Mouse (Mus musculus): ENCODE measurements at regions not wholly inside any gene's neighbourhood (a gene's known extent, or its start where the extent isn't known, plus 50 kb on each side); places are given as distances from the start of the nearest gene placed in this dataset.
"Not testable (repeated sequence)": the region's sequence is repeated elsewhere in the genome, so short reads cannot be mapped to it uniquely, and the experiment has no call there.

DNA sequence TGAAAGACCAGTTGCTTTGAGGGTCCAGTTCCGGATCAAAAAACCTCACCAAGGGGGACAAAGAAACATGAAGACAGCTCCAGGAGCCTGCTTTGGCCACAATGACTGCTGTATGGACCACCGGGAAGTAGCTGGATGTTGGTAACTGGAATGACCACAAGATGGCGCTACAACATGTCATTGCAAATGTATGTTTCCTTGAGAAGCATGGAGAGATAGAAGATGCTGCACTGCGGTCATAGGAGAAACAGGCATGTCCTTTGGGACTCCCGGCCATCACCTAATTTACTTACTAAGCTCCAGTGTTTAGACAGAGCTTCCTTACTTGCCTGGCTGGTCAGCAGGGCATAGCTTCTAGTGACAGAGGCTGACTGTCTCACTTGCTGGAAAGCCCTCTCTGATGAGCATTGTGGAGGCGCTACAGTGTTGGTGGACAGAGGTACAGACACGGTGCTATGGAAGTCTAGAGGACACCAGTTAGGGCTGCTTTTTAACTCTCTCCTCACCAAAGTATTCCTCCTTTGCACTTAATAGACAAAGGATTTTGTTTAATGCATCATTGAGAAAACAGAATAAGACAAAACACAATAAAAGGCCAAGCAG lies 118.2 kb downstream of the Tcp10c start:
- H3K4me3 ChIP-seq (ENCODE audit: insufficient read depth, low read length) = no peak overlapping the region
- peak; percentile 43; the same call in 1 of the 2 replicates for TF ChIP-seq CTCF (IDR thresholded peaks at IDR 0.05; ENCODE audit: borderline replicate concordance, insufficient read depth, low read length)
- no peak for TF ChIP-seq POLR2A (IDR thresholded peaks at IDR 0.05; ENCODE audit: low read depth, low read length)
- no peak overlapping the region for H3K27ac ChIP-seq (ENCODE audit: insufficient read depth, low read length)
- no peaks in the 10 kb centered on the region; the same call in 1 of the 2 replicates for H3K4me1 ChIP-seq (ENCODE audit: control insufficient read depth, insufficient read depth, low read length)

GRCm38 (mm10) chr17:13474310-13475094 lies 120.1 kb downstream of the Tcp10c start:
- H3K4me3 ChIP-seq (ENCODE audit: insufficient read depth, low read length) = no peak overlapping the region
- peaks cover 8% of the 10 kb centered on the region for H3K4me1 ChIP-seq (ENCODE audit: control insufficient read depth, insufficient read depth, low read length)
- peak overlapping the region; percentile 62 for H3K27ac ChIP-seq (ENCODE audit: insufficient read depth, low read length)
- TF ChIP-seq CTCF (IDR thresholded peaks at IDR 0.05; ENCODE audit: borderline replicate concordance, insufficient read depth, low read length) (no peak), POLR2A (IDR thresholded peaks at IDR 0.05; ENCODE audit: low read depth, low read length) (no peak)

DNA sequence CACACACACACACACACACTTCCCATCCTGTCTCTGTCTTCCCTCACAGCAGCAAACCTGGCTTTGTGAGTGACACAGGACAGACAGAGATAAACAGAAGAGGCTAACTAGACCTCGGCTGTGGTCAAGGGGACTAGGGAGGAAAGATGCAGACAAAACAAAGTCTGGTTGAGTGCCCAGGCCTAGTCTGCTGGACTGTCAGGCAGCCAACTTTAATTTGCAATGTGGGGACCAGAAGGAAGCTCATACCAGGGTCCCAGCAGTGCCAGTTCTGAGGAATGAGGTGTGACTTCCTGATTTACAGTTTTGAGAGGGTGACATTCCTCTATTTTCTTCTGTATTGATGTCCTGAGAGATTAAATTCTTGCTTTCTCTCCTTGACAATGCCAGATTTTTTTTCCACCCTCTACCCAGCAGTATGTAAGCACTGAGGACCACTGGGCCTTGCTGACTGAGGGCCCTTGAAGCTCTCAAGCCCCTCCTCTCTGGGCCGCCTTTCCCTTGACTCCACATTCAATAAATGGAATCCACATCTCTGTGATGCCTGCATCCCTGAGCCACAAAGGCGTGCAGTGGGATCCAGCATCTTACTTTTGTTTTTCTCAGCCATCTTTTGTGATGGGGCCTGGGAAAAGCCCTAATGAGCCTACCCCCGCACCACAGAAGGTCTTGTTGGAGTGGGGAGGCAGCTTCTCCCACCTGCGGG lies 124.6 kb downstream of the Tcp10c start:
- H3K27ac ChIP-seq (ENCODE audit: insufficient read depth, low read length) = peak overlapping the region; percentile 63

GRCm38 (mm10) chr17:13479572-13480063 lies 125.2 kb downstream of the Tcp10c start:
- Histone ChIP-seq H3K27ac (ENCODE audit: insufficient read depth, low read length) (peak overlapping the region; percentile 65), H3K4me3 (ENCODE audit: insufficient read depth, low read length) (no peak overlapping the region), H3K4me1 (ENCODE audit: control insufficient read depth, insufficient read depth, low read length) (peaks cover 10% of the 10 kb centered on the region)
- TF ChIP-seq CTCF (IDR thresholded peaks at IDR 0.05; ENCODE audit: borderline replicate concordance, insufficient read depth, low read length) (no peak), POLR2A (IDR thresholded peaks at IDR 0.05; ENCODE audit: low read depth, low read length) (no peak)

More for the DNA sequence above, 124.6 kb downstream of the Tcp10c start:
- TF ChIP-seq CTCF (IDR thresholded peaks at IDR 0.05; ENCODE audit: borderline replicate concordance, insufficient read depth, low read length) (no peak), POLR2A (IDR thresholded peaks at IDR 0.05; ENCODE audit: low read depth, low read length) (no peak)
- Histone ChIP-seq H3K4me1 (ENCODE audit: control insufficient read depth, insufficient read depth, low read length) (peaks cover 10% of the 10 kb centered on the region), H3K4me3 (ENCODE audit: insufficient read depth, low read length) (no peak overlapping the region)

DNA sequence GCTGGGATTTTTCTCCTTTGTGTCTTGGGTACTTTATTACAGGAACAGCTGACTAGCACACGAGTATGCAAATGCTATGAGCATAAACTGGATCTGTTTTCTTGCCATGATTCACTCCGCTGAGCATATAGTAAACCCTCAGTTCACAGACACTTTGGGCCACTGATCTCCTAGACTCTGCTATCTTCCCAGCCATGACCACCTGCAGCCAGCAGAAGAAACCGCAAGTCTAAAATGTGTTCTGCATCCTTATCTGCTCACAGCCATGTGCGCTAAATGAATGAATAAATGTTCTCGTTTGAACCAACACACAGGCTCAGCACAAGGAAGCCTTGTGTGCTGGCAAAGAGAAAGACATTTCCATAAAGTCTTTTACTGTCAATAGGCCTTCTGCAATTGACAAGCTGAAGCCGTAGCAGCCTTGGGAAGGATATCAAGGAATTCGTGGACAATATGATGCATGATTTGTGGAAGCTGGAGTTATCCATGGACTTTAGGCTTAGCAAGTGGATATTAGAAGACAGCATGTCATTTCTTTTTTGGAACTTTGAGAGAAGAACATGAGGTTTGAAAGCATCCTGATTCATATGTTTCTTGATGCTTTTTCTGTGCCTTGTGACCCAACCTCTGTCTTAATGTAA lies 127.2 kb downstream of the Tcp10c start:
- Histone ChIP-seq H3K27ac (ENCODE audit: insufficient read depth, low read length) (no peak overlapping the region), H3K4me1 (ENCODE audit: control insufficient read depth, insufficient read depth, low read length) (peaks cover 10% of the 10 kb centered on the region), H3K4me3 (ENCODE audit: insufficient read depth, low read length) (no peak overlapping the region)
- no peak for TF ChIP-seq POLR2A (IDR thresholded peaks at IDR 0.05; ENCODE audit: low read depth, low read length)
- TF ChIP-seq CTCF (IDR thresholded peaks at IDR 0.05; ENCODE audit: borderline replicate concordance, insufficient read depth, low read length) = no peak

DNA sequence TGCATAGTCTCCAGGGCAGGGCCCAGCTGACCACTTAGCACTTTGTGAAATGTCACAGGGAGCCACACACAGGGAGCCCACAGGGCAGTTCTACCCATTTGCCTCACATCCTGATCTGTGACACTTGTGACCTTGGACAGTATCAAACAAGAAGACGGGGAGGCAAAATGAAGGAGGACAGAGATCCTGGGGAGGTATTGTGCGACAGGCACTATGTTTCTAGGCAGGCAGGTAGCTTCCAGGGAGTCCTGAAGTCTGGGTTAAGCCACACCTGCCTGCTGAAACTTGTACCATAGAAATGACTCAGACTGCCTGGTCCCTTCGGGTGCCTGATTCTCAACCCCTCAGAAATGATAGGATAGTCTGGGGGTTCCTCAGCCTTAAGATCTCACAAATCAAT lies 127.8 kb downstream of the Tcp10c start:
- Histone ChIP-seq H3K4me3 (ENCODE audit: insufficient read depth, low read length) (no peak overlapping the region), H3K27ac (ENCODE audit: insufficient read depth, low read length) (no peak overlapping the region), H3K4me1 (ENCODE audit: control insufficient read depth, insufficient read depth, low read length) (peaks cover 10% of the 10 kb centered on the region)
- TF ChIP-seq CTCF (IDR thresholded peaks at IDR 0.05; ENCODE audit: borderline replicate concordance, insufficient read depth, low read length) (no peak), POLR2A (IDR thresholded peaks at IDR 0.05; ENCODE audit: low read depth, low read length) (no peak)

DNA sequence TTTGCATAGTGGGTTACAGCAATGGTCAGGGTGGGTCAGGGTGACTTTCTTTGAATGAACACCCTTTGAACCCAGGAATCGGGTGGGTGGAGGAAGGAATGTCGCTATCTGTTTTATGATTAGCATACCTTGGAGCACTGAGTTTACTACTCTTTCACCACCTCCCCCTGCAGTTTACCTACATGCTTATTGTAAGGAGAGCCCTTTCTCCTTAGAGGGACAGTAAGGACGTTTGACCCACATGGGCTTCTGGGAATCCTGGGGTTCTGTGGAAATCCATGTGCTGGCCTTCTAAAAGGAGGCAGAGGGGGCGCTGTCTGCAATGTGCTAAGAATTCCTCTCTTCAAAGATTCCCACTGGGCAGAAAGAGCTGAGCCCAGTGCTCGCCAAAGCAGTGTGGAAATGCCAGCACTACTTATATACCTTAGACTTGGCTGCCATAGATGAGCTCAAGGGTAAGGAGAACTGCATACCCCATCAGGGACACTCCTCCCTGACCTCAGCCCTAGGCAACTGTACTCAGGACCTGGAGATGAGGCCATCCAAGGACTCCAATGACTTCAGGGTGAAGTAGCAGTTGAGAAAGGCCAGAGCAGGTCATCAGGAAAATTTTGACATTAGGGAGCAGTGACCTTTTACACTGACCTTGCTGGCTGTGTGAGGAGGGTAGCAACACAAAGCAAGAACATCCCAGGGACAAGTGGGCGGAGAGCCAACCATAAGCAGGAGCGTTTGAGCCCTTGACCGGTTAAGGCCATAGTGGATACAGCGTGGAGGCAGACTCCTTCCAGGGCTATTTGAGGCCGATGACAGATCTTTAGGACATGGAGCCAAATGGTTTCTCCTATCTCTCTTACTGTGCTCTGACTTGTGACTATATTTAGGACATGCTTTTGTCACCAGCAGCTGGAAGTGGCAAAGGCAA lies 133.2 kb downstream of the Tcp10c start:
- Histone ChIP-seq H3K4me3 (ENCODE audit: insufficient read depth, low read length) (no peak overlapping the region), H3K27ac (ENCODE audit: insufficient read depth, low read length) (no peak overlapping the region), H3K4me1 (ENCODE audit: control insufficient read depth, insufficient read depth, low read length) (0 out of 2 replicates have a peak, but pooled peaks cover 2% of the 10 kb centered on the region)
- TF ChIP-seq POLR2A (IDR thresholded peaks at IDR 0.05; ENCODE audit: low read depth, low read length) (no peak), CTCF (IDR thresholded peaks at IDR 0.05; ENCODE audit: borderline replicate concordance, insufficient read depth, low read length) (no peak)

DNA sequence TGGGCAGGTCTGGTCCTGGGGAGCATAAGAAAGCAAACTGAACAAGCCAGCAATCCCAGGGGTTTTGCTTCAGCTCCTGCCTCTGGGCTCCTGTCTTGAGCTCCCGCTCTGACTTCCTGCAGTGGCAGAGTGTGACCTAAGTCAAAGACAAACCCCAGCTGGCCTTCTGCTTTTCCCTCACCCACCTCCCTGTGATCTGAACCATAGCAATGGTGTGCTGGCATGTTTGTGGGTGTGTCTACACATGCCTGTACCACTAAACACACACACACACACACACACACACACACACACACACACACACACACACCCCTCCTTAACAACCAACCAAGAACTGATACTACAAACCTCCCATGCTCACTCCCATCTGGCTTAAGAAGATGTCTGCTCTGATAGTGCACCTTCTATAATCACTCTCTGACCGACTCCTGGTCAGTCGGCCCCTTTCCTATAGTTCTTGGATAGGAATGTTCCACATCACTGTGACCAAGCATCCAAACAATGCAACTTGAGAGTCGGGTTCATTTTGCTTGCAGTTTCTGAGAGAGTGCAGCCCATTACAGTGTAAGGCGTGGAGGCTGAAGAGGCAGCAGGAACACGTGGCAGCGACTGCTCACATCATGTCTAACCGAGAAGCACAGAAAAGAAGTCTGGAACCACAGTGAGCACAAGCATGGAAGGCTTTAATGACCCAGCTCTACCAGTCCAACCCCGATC lies 134.4 kb downstream of the Tcp10c start:
- Histone ChIP-seq H3K27ac (ENCODE audit: insufficient read depth, low read length) (no peak overlapping the region), H3K4me3 (ENCODE audit: insufficient read depth, low read length) (no peak overlapping the region), H3K4me1 (ENCODE audit: control insufficient read depth, insufficient read depth, low read length) (peaks cover 2% of the 10 kb centered on the region; the same call in 1 of the 2 replicates)
- TF ChIP-seq POLR2A (IDR thresholded peaks at IDR 0.05; ENCODE audit: low read depth, low read length) (no peak), CTCF (IDR thresholded peaks at IDR 0.05; ENCODE audit: borderline replicate concordance, insufficient read depth, low read length) (no peak)

DNA sequence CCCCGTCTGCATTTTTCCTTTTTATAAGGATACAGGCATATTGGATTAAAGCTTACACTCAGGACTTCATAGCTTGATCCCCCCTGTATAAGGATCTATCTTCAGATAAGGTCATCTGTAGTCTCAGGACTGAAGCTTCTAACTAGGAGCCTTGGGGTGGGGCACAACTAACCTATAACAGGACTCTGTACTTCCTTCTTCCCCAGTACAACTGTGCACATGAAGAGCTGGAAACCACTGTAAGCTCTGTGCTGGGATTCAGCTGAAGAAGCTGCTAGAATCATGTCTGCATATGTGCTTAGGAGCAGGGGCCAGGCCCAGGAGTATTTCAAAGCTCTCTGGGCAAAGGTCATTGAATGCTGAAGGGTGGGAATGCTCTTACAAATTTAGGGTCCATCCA lies 137.9 kb downstream of the Tcp10c start:
- not testable (repeated sequence) for H3K4me1 ChIP-seq (ENCODE audit: control insufficient read depth, insufficient read depth, low read length); H3K27ac ChIP-seq (ENCODE audit: insufficient read depth, low read length); H3K4me3 ChIP-seq (ENCODE audit: insufficient read depth, low read length)

GRCm38 (mm10) chr17:13492649-13493277 lies 138.4 kb downstream of the Tcp10c start:
- not testable (repeated sequence) for H3K4me3 ChIP-seq (ENCODE audit: insufficient read depth, low read length); H3K4me1 ChIP-seq (ENCODE audit: control insufficient read depth, insufficient read depth, low read length); H3K27ac ChIP-seq (ENCODE audit: insufficient read depth, low read length)

- not testable (repeated sequence) for H3K4me1 ChIP-seq (ENCODE audit: control insufficient read depth, insufficient read depth, low read length); H3K4me3 ChIP-seq (ENCODE audit: insufficient read depth, low read length); H3K27ac ChIP-seq (ENCODE audit: insufficient read depth, low read length)
These were observed 139.5 kb downstream of the Tcp10c start for GRCm38 (mm10) chr17:13493866-13494265.

DNA sequence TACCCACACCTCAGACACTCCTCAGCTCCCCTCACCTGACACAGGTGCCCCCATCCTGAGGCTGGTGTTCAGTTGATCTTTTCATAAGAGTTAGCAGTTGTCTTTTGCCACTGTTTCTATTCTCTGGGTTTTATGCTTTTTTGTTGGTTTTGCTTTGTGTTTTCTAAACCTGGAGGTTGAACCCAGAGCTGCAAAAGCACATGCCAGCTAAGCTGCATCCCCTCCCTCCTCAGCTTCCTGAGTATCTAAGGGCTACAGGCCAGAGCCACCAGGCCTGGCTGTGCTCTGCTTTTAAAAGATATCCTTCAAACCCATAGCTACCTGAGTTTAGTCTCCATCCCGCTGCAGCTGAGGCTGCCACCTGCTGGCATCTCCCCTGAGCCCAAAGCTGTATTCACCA lies 140.1 kb downstream of the Tcp10c start:
- not testable (repeated sequence) for H3K27ac ChIP-seq (ENCODE audit: insufficient read depth, low read length); H3K4me3 ChIP-seq (ENCODE audit: insufficient read depth, low read length)

More for the DNA sequence above, 140.1 kb downstream of the Tcp10c start:
- H3K4me1 ChIP-seq (ENCODE audit: control insufficient read depth, insufficient read depth, low read length) = not testable (repeated sequence)
